Mouse (Mus musculus): ENCODE measurements around the gene Tmcc2. TPM values are rescaled to one million over a fixed set of nuclear protein-coding genes. Genes with fewer than 3 reads are reported as not detected.

Gene Tmcc2
- polyA plus RNA-seq, 1 experiment from 2014 or later: 12.2 TPM

Other genes starting within 250 kb of the Tmcc2 start
- gene Lemd1, start 199.8 kb downstream of the Tmcc2 start, polyA plus RNA-seq (2015; fragmentation: Nextera tagmentation; extraction: Ambion mirVana): not detected in 2 replicates
- 0.04 and 0.07 TPM in 2 replicates for gene AC124108.1, start 199.8 kb downstream of the Tmcc2 start, polyA plus RNA-seq (2015; fragmentation: Nextera tagmentation; extraction: Ambion mirVana)
- gene Gm10188, start 161.5 kb downstream of the Tmcc2 start, polyA plus RNA-seq (2015; fragmentation: Nextera tagmentation; extraction: Ambion mirVana): not detected in 2 replicates
- gene Klhdc8a, start 92.7 kb downstream of the Tmcc2 start, polyA plus RNA-seq (2015; fragmentation: Nextera tagmentation; extraction: Ambion mirVana): 0.09 and 0.33 TPM in 2 replicates
- gene Nuak2, start 75.2 kb downstream of the Tmcc2 start, polyA plus RNA-seq (2015; fragmentation: Nextera tagmentation; extraction: Ambion mirVana): 4.6 and 5.6 TPM in 2 replicates
- gene Dstyk, start 26.3 kb upstream of the Tmcc2 start, polyA plus RNA-seq (2015; fragmentation: Nextera tagmentation; extraction: Ambion mirVana): 6.2 and 6.3 TPM in 2 replicates
- 36.5 and 36.9 TPM in 2 replicates for gene Rbbp5, start 86.1 kb upstream of the Tmcc2 start, polyA plus RNA-seq (2015; fragmentation: Nextera tagmentation; extraction: Ambion mirVana)
- 1.4 and 1.7 TPM in 2 replicates for gene Tmem81, start 114.9 kb upstream of the Tmcc2 start, polyA plus RNA-seq (2015; fragmentation: Nextera tagmentation; extraction: Ambion mirVana)
- gene Cntn2, start 152.0 kb upstream of the Tmcc2 start, polyA plus RNA-seq (2015; fragmentation: Nextera tagmentation; extraction: Ambion mirVana): 0.27 and 0.31 TPM in 2 replicates